Mouse (Mus musculus) neural tube, embryonic 11.5 days (tissue): Measurements from ENCODE around the gene 4931429L15Rik. TPM values are rescaled to one million over a fixed set of nuclear protein-coding genes. Genes with fewer than 3 reads are reported as not detected.
A peak's percentile ranks its signal among the peaks of the same experiment; 100 is the strongest.

ENCODE experiments used
- ATAC-seq: fragments of 200-750 bp; cut with Nextera tagmentation; 2 replicates; pipeline ENCODE4 v1.8.0; 2017; ENCODE audit warnings: moderate number of reproducible peaks, mild to moderate bottlenecking, moderate TSS enrichment, moderate library complexity; ENCODE audit not compliant: insufficient read depth, low FRiP score, low TSS enrichment
- DNase-seq: peaks from one replicate; pipeline ENCODE4 v3.0.0-alpha.2; 2015; ENCODE audit warnings: low spot score
- H3K27ac ChIP-seq: fragments of 300-500 bp; sonication (generic); 2 replicates; pipeline ENCODE4 v1.5.1; 2014; ENCODE audit warnings: low read depth, mild to moderate bottlenecking, low read length
- H3K27me3 ChIP-seq: fragments of 300-500 bp; sonication (generic); 2 replicates; pipeline ENCODE4 v1.6.1; 2014; ENCODE audit warnings: mild to moderate bottlenecking, low read length, mixed read lengths; ENCODE audit not compliant: control insufficient read depth, insufficient read depth
- H3K36me3 ChIP-seq: fragments of 300-500 bp; sonication (generic); 2 replicates; pipeline ENCODE4 v1.6.1; 2014; ENCODE audit warnings: mild to moderate bottlenecking, low read length, moderate library complexity, mixed read lengths; ENCODE audit not compliant: control insufficient read depth, insufficient read depth
- H3K4me1 ChIP-seq: fragments of 300-500 bp; sonication (generic); 2 replicates; pipeline ENCODE4 v1.6.1; 2014; ENCODE audit warnings: low read length, mixed read lengths; ENCODE audit not compliant: control insufficient read depth, insufficient read depth
- H3K4me2 ChIP-seq: fragments of 300-500 bp; sonication (generic); 2 replicates; pipeline ENCODE4 v1.6.1; 2014; ENCODE audit warnings: low read depth, mild to moderate bottlenecking, moderate library complexity
- H3K4me3 ChIP-seq: fragments of 300-500 bp; sonication (generic); 2 replicates; pipeline ENCODE4 v1.5.1; 2014; ENCODE audit warnings: low read depth, low read length
- H3K9ac ChIP-seq: fragments of 300-500 bp; sonication (generic); 2 replicates; pipeline ENCODE4 v1.6.1; 2014; ENCODE audit warnings: mild to moderate bottlenecking, low read length
- H3K9me3 ChIP-seq: fragments of 300-500 bp; sonication (generic); 2 replicates; pipeline ENCODE4 v1.6.1; 2016; ENCODE audit warnings: low read length; ENCODE audit not compliant: control insufficient read depth
- WGBS: fragments of 180-500 bp; shearing (Covaris S2); extraction: QIAGEN DNeasy Blood & Tissue Kit; methylation state at CpG from one replicate; pipeline ENCODE4 v1.1.7; 2014; 5-methylcytosine and 5-hydroxymethylcytosine counted together
- polyA plus RNA-seq: library from polyadenylated mRNA; unstranded; fragments of >200 nt; fragmentation: Nextera tagmentation; extraction: Ambion mirVana; gene quantifications from 2 replicates; pipeline ENCODE4 v1.2.1, GENCODE M21; 2014

The 4931429L15Rik gene
- polyA plus RNA-seq, 1 experiment from 2014 or later, result not detected

- H3K27me3 ChIP-seq, result no peaks in the 10 kb centered on the region
- H3K9ac ChIP-seq, result no peak overlapping the region
- no peaks in the 10 kb centered on the region for H3K36me3 ChIP-seq
- ATAC-seq (peak; percentile 31; the same call in 1 of the 2 replicates), DNase-seq (no peak)
- H3K27ac ChIP-seq, result no peak overlapping the region
- 21% methylated on average over 5 of the region's 5 CpGs for WGBS
- H3K4me1 ChIP-seq, result peaks cover 16% of the 10 kb centered on the region
- no peak overlapping the region for H3K4me3 ChIP-seq
- 0 out of 2 replicates have a peak, but pooled peaks cover 3% of the 10 kb centered on the region for H3K9me3 ChIP-seq
- H3K4me2 ChIP-seq, result no peak overlapping the region
These were observed 3.4 kb downstream of the 4931429L15Rik start for GRCm38 (mm10) chr9:46316388-46316787.

GRCm38 (mm10) chr9:46315807-46316365, 3.9 kb downstream of the 4931429L15Rik start:
- H3K4me3 ChIP-seq, result no peak overlapping the region
- H3K9ac ChIP-seq, result no peak overlapping the region
- 25% methylated on average over 11 of the region's 11 CpGs for WGBS
- DNase-seq, result no peak
- H3K4me1 ChIP-seq, result peaks cover 16% of the 10 kb centered on the region
- ATAC-seq, result peak; percentile 41; the same call in 1 of the 2 replicates
- no peaks in the 10 kb centered on the region for H3K27me3 ChIP-seq
- H3K9me3 ChIP-seq, result 0 out of 2 replicates have a peak, but pooled peaks cover 3% of the 10 kb centered on the region
- H3K4me2 ChIP-seq, result no peak overlapping the region
- H3K27ac ChIP-seq, result no peak overlapping the region
- H3K36me3 ChIP-seq, result no peaks in the 10 kb centered on the region

GRCm38 (mm10) chr9:46314921-46315320, 4.9 kb downstream of the 4931429L15Rik start:
- H3K9ac ChIP-seq, result no peak overlapping the region
- no peak for ATAC-seq
- 0 out of 2 replicates have a peak, but pooled peaks cover 3% of the 10 kb centered on the region for H3K9me3 ChIP-seq
- no peak overlapping the region for H3K4me2 ChIP-seq
- no peaks in the 10 kb centered on the region for H3K27me3 ChIP-seq
- H3K27ac ChIP-seq, result no peak overlapping the region
- H3K4me3 ChIP-seq, result no peak overlapping the region
- no peaks in the 10 kb centered on the region for H3K36me3 ChIP-seq
- peaks cover 16% of the 10 kb centered on the region for H3K4me1 ChIP-seq
- no peak for DNase-seq
- WGBS, result 49% methylated on average over 2 of the region's 2 CpGs

GRCm38 (mm10) chr9:46314507-46314906, 5.3 kb downstream of the 4931429L15Rik start:
- 0 out of 2 replicates have a peak, but pooled peaks have one; percentile 50 for ATAC-seq

GRCm38 (mm10) chr9:46309121-46309520, 10.7 kb downstream of the 4931429L15Rik start:
- peaks cover 4% of the 10 kb centered on the region; the same call in 1 of the 2 replicates for H3K4me1 ChIP-seq
- WGBS, result 10% methylated on average over 7 of the region's 7 CpGs
- H3K36me3 ChIP-seq, result no peaks in the 10 kb centered on the region; the same call in 1 of the 2 replicates
- H3K9ac ChIP-seq, result no peak overlapping the region
- ATAC-seq (no peak), DNase-seq (peak; percentile 29)
- H3K27ac ChIP-seq, result no peak overlapping the region
- no peak overlapping the region for H3K4me2 ChIP-seq
- H3K27me3 ChIP-seq, result no peaks in the 10 kb centered on the region
- no peaks in the 10 kb centered on the region for H3K9me3 ChIP-seq
- H3K4me3 ChIP-seq, result no peak overlapping the region

More at GRCm38 (mm10) chr9:46314507-46314906, 5.3 kb downstream of the 4931429L15Rik start:
- Histone ChIP-seq H3K36me3 (no peaks in the 10 kb centered on the region), H3K4me3 (no peak overlapping the region), H3K4me1 (peaks cover 16% of the 10 kb centered on the region), H3K9me3 (0 out of 2 replicates have a peak, but pooled peaks cover 3% of the 10 kb centered on the region), H3K27me3 (no peaks in the 10 kb centered on the region), H3K4me2 (no peak overlapping the region), H3K27ac (no peak overlapping the region), H3K9ac (no peak overlapping the region)
- DNase-seq, result peak; percentile 74
- WGBS, result 8% methylated on average over 4 of the region's 4 CpGs

- ATAC-seq (no peak), DNase-seq (peak; percentile 46)
- Histone ChIP-seq H3K4me1 (no peaks in the 10 kb centered on the region; the same call in 1 of the 2 replicates), H3K4me2 (no peak overlapping the region), H3K4me3 (no peak overlapping the region), H3K9ac (no peak overlapping the region), H3K36me3 (no peaks in the 10 kb centered on the region), H3K9me3 (no peaks in the 10 kb centered on the region), H3K27me3 (no peaks in the 10 kb centered on the region), H3K27ac (no peak overlapping the region)
- 15% methylated on average over 2 of the region's 2 CpGs for WGBS
These were observed 17.6 kb downstream of the 4931429L15Rik start for GRCm38 (mm10) chr9:46302142-46302541.

GRCm38 (mm10) chr9:46298381-46298780, 21.4 kb downstream of the 4931429L15Rik start:
- no peaks in the 10 kb centered on the region for H3K27me3 ChIP-seq
- whole genome bisulfite sequencing, result 80% methylated on average over 4 of the region's 4 CpGs
- no peak overlapping the region for H3K4me3 ChIP-seq
- H3K9me3 ChIP-seq, result no peaks in the 10 kb centered on the region
- no peaks in the 10 kb centered on the region; the same call in 1 of the 2 replicates for H3K36me3 ChIP-seq
- no peak for DNase-seq
- no peaks in the 10 kb centered on the region for H3K4me1 ChIP-seq
- H3K27ac ChIP-seq, result no peak overlapping the region
- no peak for ATAC-seq
- H3K9ac ChIP-seq, result no peak overlapping the region
- no peak overlapping the region for H3K4me2 ChIP-seq

GRCm38 (mm10) chr9:46282631-46283436, 37.0 kb downstream of the 4931429L15Rik start, which contains the start of gene Bud13:
TSS of gene Bud13 (plus strand) at chr9:46283008.
- peak; percentile 92 for DNase-seq
- peak within 1 kb of the TSS; percentile 92 for H3K4me3 ChIP-seq
- no peaks in the 10 kb centered on the region for H3K27me3 ChIP-seq
- peaks cover 13% of the 10 kb centered on the region for H3K36me3 ChIP-seq
- peak; percentile 78 for ATAC-seq
- H3K9ac ChIP-seq, result peak within 1 kb of the TSS; percentile 90
- under 1% methylated on average over 55 of the region's 55 CpGs for WGBS
- H3K4me1 ChIP-seq, result peaks cover 6% of the 10 kb centered on the region
- no peaks in the 10 kb centered on the region for H3K9me3 ChIP-seq
- peak within 1 kb of the TSS; percentile 60; the same call in 1 of the 2 replicates for H3K27ac ChIP-seq
- peak within 1 kb of the TSS; percentile 76 for H3K4me2 ChIP-seq
